Mouse (Mus musculus) bone marrow, adult 2 months (tissue): ENCODE data around the gene Uchl4. TPM values are rescaled to one million over a fixed set of nuclear protein-coding genes. Genes with fewer than 3 reads are reported as not detected.
"Not testable (repeated sequence)": the region's sequence is repeated elsewhere in the genome, so short reads cannot be mapped to it uniquely, and the experiment has no call there.

Source experiments
- H3K27ac ChIP-seq: fragments of 200-500 bp; 2 replicates; pipeline ENCODE4 v1.5.1; 2012; ENCODE audit warnings: low read depth, mild to moderate bottlenecking, control low read depth, inconsistent platforms, low read length; ENCODE audit not compliant: control insufficient read depth, poor library complexity, insufficient read depth
- H3K4me1 ChIP-seq: fragments of 200-500 bp; 2 replicates; pipeline ENCODE4 v1.6.1; 2011; ENCODE audit warnings: low read length; ENCODE audit not compliant: control insufficient read depth, insufficient read depth
- H3K4me3 ChIP-seq: fragments of 200-500 bp; replicated peaks from 2 replicates; pipeline ENCODE3; 2011; ENCODE audit warnings: mild to moderate bottlenecking, low read depth, low read length, control low read depth; ENCODE audit not compliant: control insufficient read depth
- CTCF ChIP-seq: fragments of 200-500 bp; IDR thresholded peaks from 2 replicates; pipeline ENCODE4 v1.5.1; 2011; ENCODE audit warnings: low read length, control low read depth; ENCODE audit not compliant: control insufficient read depth, insufficient read depth
- POLR2A ChIP-seq: fragments of 200-500 bp; IDR thresholded peaks from 2 replicates; pipeline ENCODE4 v1.6.1; 2011; ENCODE audit warnings: low read depth, mild to moderate bottlenecking, control low read depth, low read length, borderline replicate concordance; ENCODE audit not compliant: control insufficient read depth
- WGBS: fragments of 180-500 bp; shearing (Covaris S2); methylation state at CpG from one replicate; pipeline ENCODE4 v1.1.7; 2018; 5-methylcytosine and 5-hydroxymethylcytosine counted together
- polyA plus RNA-seq: library from polyadenylated mRNA; stranded (reverse); fragments of >200 nt; gene quantifications from 2 replicates; pipeline ENCODE4 v1.2.4, GENCODE M21; 2011; ENCODE audit warnings: low replicate concordance; ENCODE audit not compliant: missing spikeins, insufficient read depth, insufficient read length

The Uchl4 gene
- polyA plus RNA-seq, 1 experiment, result not detected

DNA sequence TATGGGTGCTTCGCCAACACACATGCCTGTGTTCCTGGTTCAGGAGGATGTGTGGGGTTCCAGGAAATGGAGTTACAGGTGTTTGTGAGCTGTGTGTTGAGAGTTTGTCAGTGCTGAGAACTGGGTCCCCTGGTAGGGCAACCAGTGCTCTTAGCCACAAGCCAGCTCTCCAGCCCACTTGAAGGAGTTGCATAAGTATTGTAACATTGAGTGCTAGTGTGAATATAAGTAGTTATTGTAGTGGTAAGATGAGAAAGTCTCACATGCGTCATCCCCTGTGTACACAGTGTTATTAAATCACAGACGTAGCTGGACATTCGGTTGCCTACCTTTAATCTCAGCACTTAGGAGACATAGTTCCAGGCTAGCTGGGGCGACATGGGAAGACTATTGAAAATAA is 24.9 kb downstream of the Uchl4 start:
- Histone ChIP-seq H3K4me1 (no peaks in the 10 kb centered on the region), H3K27ac (no peak overlapping the region), H3K4me3 (no peak overlapping the region)
- 84% methylated on average over 5 of the region's 5 CpGs for WGBS
- TF ChIP-seq POLR2A (no peak), CTCF (no peak)

DNA sequence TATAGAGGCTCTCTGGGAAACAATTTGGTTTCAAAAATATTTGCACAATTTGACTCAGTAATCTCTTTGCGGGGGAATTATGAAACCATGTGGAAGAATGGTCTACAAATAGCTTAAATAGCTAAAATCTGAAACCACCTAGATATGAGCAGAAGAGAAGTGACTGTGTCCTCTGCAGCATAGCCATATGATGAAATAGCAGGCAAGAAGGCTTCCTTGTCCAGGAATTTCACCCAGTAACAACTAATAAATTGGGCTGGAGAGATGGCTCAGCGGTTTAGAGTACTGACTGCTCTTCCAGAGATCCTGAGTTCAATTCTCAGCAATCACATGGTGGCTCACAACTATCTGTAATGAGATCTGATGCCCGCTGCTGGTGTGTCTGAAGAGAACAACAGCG is 26.0 kb downstream of the Uchl4 start:
- Histone ChIP-seq H3K27ac (no peak overlapping the region), H3K4me1 (no peaks in the 10 kb centered on the region), H3K4me3 (no peak overlapping the region)
- TF ChIP-seq CTCF (no peak), POLR2A (no peak)
- WGBS, result 71% methylated on average over 4 of the region's 4 CpGs

DNA sequence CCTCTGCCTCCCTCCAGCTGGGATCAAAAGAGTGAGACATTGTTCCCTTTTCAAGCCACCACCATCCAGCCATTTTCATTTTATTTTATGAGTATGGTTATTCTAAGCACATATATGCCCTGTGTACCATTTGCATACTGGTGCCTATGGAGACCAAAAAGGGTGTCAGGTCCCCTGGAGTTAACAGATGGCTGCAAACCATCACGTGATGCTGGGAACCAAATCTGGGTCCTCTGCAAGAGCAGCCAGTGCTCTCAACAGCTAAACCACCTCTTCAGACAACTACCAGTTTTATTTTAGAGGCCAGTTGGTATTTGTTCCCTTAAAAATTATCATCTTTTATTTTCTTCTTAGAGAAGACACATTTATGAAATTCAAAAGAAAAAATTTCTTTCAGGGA is 29.8 kb downstream of the Uchl4 start:
- no peaks in the 10 kb centered on the region for H3K4me1 ChIP-seq
- H3K27ac ChIP-seq, result no peak overlapping the region
- 58% methylated on average over 1 of the region's 1 CpGs for WGBS
- no peak overlapping the region for H3K4me3 ChIP-seq
- TF ChIP-seq POLR2A (no peak), CTCF (no peak)

DNA sequence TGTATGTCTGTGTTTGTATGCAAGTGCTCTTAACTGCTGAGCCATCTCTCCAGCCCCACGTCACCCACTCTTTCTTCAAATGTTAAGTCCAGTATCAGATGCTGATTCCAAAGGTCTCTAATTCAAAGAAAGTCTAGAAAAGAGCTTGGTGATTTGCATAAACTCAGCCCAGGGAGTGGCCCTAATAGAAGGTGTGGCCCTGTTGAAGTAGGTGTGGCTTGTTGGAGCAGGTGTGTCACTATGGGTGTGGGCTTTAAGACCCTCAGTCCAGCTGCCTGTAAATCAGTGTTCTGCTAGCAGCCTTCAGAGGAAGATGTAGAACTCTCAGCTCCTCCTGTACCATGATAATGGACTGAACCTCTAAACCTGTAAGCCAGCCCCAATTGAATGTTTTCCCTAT is 32.2 kb downstream of the Uchl4 start:
- H3K4me1 ChIP-seq, result peaks cover 2% of the 10 kb centered on the region; the same call in 1 of the 2 replicates
- no peak overlapping the region for H3K4me3 ChIP-seq
- 79% methylated on average over 1 of the region's 1 CpGs for WGBS
- H3K27ac ChIP-seq, result no peak overlapping the region
- TF ChIP-seq POLR2A (no peak), CTCF (no peak)

DNA sequence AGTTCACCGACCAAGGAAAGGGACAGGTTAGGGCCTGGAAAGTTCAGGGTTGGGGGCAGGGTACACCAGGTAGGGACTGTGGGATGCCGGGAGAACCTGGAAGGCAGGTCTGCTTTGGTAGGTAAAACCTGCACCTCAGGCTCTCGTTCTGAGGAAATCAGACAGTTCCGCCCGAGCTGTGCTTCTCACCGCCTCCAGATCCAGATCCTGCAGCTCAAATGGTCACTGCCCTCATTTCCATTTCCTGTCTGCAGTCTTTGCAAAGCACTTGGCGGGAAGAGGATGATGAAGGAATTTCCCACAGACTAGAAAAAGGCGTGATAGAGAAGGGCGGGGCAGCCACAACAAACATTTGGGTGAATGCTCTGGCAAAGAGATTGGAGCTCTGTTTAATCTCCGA is 33.2 kb downstream of the Uchl4 start:
- TF ChIP-seq POLR2A (no peak), CTCF (no peak)
- 71% methylated on average over 10 of the region's 10 CpGs for WGBS
- H3K4me1 ChIP-seq, result peaks cover 2% of the 10 kb centered on the region; the same call in 1 of the 2 replicates
- no peak overlapping the region for H3K27ac ChIP-seq
- H3K4me3 ChIP-seq, result no peak overlapping the region

DNA sequence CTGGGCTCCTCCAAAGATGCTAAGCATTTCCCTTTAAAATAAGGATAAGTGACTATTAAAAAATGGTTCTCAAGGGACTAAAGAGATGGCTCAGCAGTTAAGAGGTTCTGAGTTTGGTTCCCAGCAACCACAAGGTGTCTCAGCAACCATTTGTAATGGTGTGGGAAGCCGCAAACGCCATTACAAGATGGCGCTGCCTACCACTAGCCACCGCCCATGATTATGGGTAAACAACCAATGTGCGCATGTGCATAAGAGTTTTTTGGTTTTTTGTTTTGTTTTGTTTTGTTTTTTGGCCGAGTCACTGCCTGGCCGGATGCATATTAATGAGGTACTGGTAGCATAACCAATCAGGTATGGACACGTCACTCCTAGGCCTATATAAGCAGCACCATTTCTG is 33.8 kb downstream of the Uchl4 start:
- WGBS, result 91% methylated on average over 8 of the region's 8 CpGs
- H3K4me3 ChIP-seq, H3K4me1 ChIP-seq, H3K27ac ChIP-seq: not testable (repeated sequence)

DNA sequence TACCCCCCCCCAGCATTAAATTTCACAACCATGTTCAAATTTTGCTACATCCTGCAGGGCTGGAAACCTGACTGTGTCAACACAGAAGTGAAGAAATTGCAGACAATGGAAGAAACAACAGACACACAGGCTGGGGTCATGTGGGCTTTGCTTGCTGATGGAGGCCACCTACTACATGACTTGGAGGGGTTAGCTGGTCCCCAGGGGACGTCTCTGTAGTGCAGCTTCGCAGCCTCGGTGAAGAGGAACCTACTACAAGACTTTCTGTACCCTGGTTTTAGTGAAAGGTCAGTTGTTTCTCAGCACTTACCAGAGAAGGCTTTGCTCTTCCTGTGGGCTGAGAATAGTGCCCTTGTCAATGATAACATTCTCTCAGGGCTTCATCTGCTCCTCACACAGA is 36.2 kb downstream of the Uchl4 start:
- TF ChIP-seq POLR2A, result no peak
- no peak for TF ChIP-seq CTCF
- 22% methylated on average over 3 of the region's 3 CpGs for WGBS
- no peak overlapping the region for H3K27ac ChIP-seq

DNA sequence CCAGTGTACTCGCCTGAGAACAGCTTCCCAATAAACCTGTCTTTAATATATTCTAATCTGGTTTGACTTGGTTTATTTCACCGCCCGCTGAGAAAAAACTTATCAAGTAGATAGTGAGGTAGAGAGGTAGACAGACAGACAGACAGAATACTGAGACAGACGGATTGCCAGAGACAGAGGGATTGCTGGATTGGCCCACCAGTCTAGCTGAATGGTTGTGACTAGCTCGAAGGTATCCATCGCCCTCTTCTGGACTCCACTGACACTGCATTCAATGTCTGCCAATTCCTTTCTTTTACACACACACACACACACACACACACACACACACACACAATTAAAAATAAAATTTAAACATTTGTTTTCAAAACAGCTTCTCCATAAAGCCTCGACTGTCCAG is 37.6 kb downstream of the Uchl4 start:
- no peak overlapping the region for H3K27ac ChIP-seq
- peaks cover 2% of the 10 kb centered on the region; the same call in 1 of the 2 replicates for H3K4me1 ChIP-seq
- 48% methylated on average over 7 of the region's 7 CpGs for WGBS
- H3K4me3 ChIP-seq, result no peak overlapping the region
- TF ChIP-seq CTCF (peak; percentile 68), POLR2A (no peak)

More for the DNA sequence above, 36.2 kb downstream of the Uchl4 start:
- Histone ChIP-seq H3K4me3 (no peak overlapping the region), H3K4me1 (peaks cover 2% of the 10 kb centered on the region; the same call in 1 of the 2 replicates)

DNA sequence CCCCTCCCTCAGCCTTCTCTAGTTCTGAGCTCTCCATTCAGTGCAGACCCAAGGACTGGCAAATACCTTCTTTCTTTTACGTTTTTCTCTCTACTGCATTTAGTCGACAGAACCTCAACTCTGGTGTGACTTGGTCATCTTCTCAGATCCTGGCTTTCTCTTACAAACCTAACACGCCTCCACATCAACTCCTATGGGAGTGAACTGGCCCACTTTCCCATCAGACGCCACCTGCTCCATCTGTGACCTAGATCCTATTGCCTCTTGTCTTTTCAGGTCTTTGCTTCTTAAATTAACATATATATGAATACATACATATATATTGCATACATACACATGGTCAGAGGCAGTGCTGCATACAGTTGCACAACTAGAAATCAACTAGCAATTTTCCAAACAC is 38.8 kb downstream of the Uchl4 start:
- 75% methylated on average over 4 of the region's 4 CpGs for WGBS
- no peak overlapping the region for H3K4me3 ChIP-seq
- TF ChIP-seq POLR2A, result no peak
- TF ChIP-seq CTCF, result no peak

DNA sequence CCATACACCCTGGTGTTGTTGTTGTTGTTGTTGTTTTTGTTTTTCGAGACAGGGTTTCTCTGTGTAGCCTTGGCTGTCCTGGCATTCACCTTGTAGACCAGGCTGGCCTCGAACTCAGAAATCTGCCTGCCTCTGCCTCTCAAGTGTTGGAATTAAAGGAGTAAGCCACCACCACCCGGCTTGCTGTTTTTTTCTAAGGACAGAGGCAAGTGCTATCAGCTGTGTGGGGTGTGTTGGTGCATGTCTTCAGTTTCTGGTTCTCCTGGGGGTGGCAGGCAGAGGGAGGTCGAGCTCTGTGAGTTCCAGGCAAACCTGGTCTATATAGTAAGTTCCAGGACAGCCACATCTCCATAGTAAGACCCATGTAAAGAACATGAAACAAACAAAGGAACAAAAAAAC is 39.3 kb downstream of the Uchl4 start:
- no peak overlapping the region for H3K27ac ChIP-seq
- peaks cover 2% of the 10 kb centered on the region; the same call in 1 of the 2 replicates for H3K4me1 ChIP-seq
- no peak for TF ChIP-seq CTCF
- no peak for TF ChIP-seq POLR2A
- 72% methylated on average over 4 of the region's 4 CpGs for WGBS
- no peak overlapping the region for H3K4me3 ChIP-seq

More for the DNA sequence above, 38.8 kb downstream of the Uchl4 start:
- H3K27ac ChIP-seq, result no peak overlapping the region
- H3K4me1 ChIP-seq, result peaks cover 2% of the 10 kb centered on the region; the same call in 1 of the 2 replicates
